Mouse (Mus musculus) ES-E14 (cell line): ENCODE data around the gene Hivep3.

Experiments used
- CHD2 ChIP-seq: IDR thresholded peaks from 2 replicates; pipeline ENCODE4 v1.6.1; 2014; ENCODE audit warnings: mild to moderate bottlenecking, low read depth, low read length, inconsistent platforms
- HCFC1 ChIP-seq: IDR thresholded peaks from 2 replicates; pipeline ENCODE4 v1.6.1; 2012; ENCODE audit warnings: low read length, inconsistent platforms, borderline replicate concordance; ENCODE audit not compliant: insufficient read depth
- ZC3H11A ChIP-seq: IDR thresholded peaks from 2 replicates; pipeline ENCODE4 v1.6.1; 2012; ENCODE audit warnings: low read depth, mild to moderate bottlenecking, inconsistent platforms, low read length, borderline replicate concordance
- ZNF384 ChIP-seq: IDR thresholded peaks from 2 replicates; pipeline ENCODE4 v1.6.1; 2012; ENCODE audit warnings: low read depth, low read length, inconsistent platforms

DNA sequence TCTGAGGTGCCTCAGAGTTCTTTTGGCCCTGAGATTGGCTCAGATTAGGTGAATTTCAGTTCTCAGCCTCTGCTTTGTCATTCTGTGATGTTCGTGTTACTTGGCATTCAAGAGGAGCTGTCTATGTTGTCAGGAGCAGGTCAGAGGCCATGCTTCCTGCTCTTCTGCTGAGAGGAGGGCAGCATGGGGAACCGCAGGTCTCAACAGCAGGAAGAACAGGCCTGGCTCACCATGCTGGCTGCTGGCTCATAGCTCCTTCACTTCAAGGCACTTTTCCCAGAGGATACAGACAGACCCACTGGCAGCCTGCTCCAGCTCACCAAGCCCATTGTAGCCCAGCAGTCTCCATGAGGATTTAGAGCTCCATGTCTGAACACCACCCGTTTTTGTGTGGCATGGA is 109.7 kb downstream of the Hivep3 start:
- no peak for TF ChIP-seq HCFC1
- TF ChIP-seq CHD2, result no peak
- no peak for TF ChIP-seq ZC3H11A
- no peak for TF ChIP-seq ZNF384
